Mouse (Mus musculus) neural tube, embryonic 15.5 days (tissue): ENCODE results near the gene Ptpn14. TPM values are rescaled to one million over a fixed set of nuclear protein-coding genes. Genes with fewer than 3 reads are reported as not detected.
A peak's percentile ranks its signal among the peaks of the same experiment; 100 is the strongest.

Source experiments
- ATAC-seq: fragments of 200-750 bp; cut with Nextera tagmentation; 2 replicates; pipeline ENCODE4 v1.8.0; 2017; ENCODE audit warnings: mild to moderate bottlenecking, moderate TSS enrichment, moderate library complexity; ENCODE audit not compliant: low FRiP score
- H3K27ac ChIP-seq: fragments of 300-500 bp; sonication (generic); replicated peaks from 2 replicates; pipeline ENCODE4 v1.5.1; 2015; ENCODE audit warnings: mild to moderate bottlenecking, inconsistent platforms
- H3K27me3 ChIP-seq: fragments of 300-500 bp; sonication (generic); replicated peaks from 2 replicates; pipeline ENCODE4 v1.6.1; 2015; ENCODE audit warnings: inconsistent platforms
- H3K36me3 ChIP-seq: fragments of 300-500 bp; sonication (generic); 2 replicates; pipeline ENCODE4 v1.6.1; 2015; ENCODE audit warnings: inconsistent platforms
- H3K4me1 ChIP-seq: fragments of 300-500 bp; sonication (generic); 2 replicates; pipeline ENCODE4 v1.6.1; 2015; ENCODE audit warnings: inconsistent platforms
- H3K4me2 ChIP-seq: fragments of 300-500 bp; sonication (generic); 2 replicates; pipeline ENCODE4 v1.6.1; 2015; ENCODE audit warnings: inconsistent platforms, mild to moderate bottlenecking, moderate library complexity
- H3K4me3 ChIP-seq: fragments of 300-500 bp; sonication (generic); replicated peaks from 2 replicates; pipeline ENCODE4 v1.5.1; 2015; ENCODE audit warnings: mild to moderate bottlenecking, inconsistent platforms
- H3K9ac ChIP-seq: fragments of 300-500 bp; sonication (generic); replicated peaks from 2 replicates; pipeline ENCODE4 v1.6.1; 2015; ENCODE audit warnings: mild to moderate bottlenecking, inconsistent platforms
- H3K9me3 ChIP-seq: fragments of 300-500 bp; sonication (generic); replicated peaks from 2 replicates; pipeline ENCODE4 v1.6.1; 2016; ENCODE audit warnings: inconsistent platforms
- WGBS: fragments of 180-500 bp; shearing (Covaris S2); methylation state at CpG from one replicate; pipeline ENCODE4 v1.1.7; 2015; ENCODE audit warnings: mixed read lengths; 5-methylcytosine and 5-hydroxymethylcytosine counted together
- polyA plus RNA-seq: library from polyadenylated mRNA; unstranded; fragments of >200 nt; fragmentation: Nextera tagmentation; extraction: Ambion mirVana; gene quantifications from 2 replicates; pipeline ENCODE4 v1.2.1, GENCODE M21; 2015

Gene Ptpn14
- polyA plus RNA-seq, 1 experiment from 2014 or later = 1.4 TPM

- H3K9ac ChIP-seq = no peak overlapping the region
- 0 out of 2 replicates have a peak, but pooled peaks cover under 1% of the 10 kb centered on the region for H3K4me1 ChIP-seq
- H3K9me3 ChIP-seq = no peaks in the 10 kb centered on the region
- H3K4me2 ChIP-seq = no peak overlapping the region
- WGBS = 78% methylated on average over 10 of the region's 10 CpGs
- peaks cover 20% of the 10 kb centered on the region for H3K36me3 ChIP-seq
- H3K4me3 ChIP-seq = no peak overlapping the region
- no peaks in the 10 kb centered on the region for H3K27me3 ChIP-seq
- H3K27ac ChIP-seq = no peak overlapping the region
- no peak for ATAC-seq
These were observed 160.7 kb downstream of the Ptpn14 start for GRCm38 (mm10) chr1:189888749-189889148.

GRCm38 (mm10) chr1:189894191-189894590 is 166.1 kb downstream of the Ptpn14 start:
- 0 out of 2 replicates have a peak, but pooled peaks cover 7% of the 10 kb centered on the region for H3K4me1 ChIP-seq
- H3K4me2 ChIP-seq = no peak overlapping the region
- ATAC-seq = no peak
- peaks cover 33% of the 10 kb centered on the region for H3K36me3 ChIP-seq
- no peak overlapping the region for H3K9ac ChIP-seq
- H3K27me3 ChIP-seq = no peaks in the 10 kb centered on the region
- no peaks in the 10 kb centered on the region for H3K9me3 ChIP-seq
- H3K4me3 ChIP-seq = no peak overlapping the region
- no peak overlapping the region; the same call in 1 of the 2 replicates for H3K27ac ChIP-seq
- 57% methylated on average over 9 of the region's 9 CpGs for WGBS

- Histone ChIP-seq H3K4me2 (no peak overlapping the region), H3K27ac (no peak overlapping the region), H3K36me3 (peaks cover 28% of the 10 kb centered on the region), H3K4me3 (no peak overlapping the region), H3K4me1 (0 out of 2 replicates have a peak, but pooled peaks cover 7% of the 10 kb centered on the region), H3K27me3 (no peaks in the 10 kb centered on the region), H3K9ac (no peak overlapping the region), H3K9me3 (no peaks in the 10 kb centered on the region)
- no peak for ATAC-seq
- WGBS = 46% methylated on average over 9 of the region's 9 CpGs
These were observed 169.8 kb downstream of the Ptpn14 start for GRCm38 (mm10) chr1:189897861-189898260.

GRCm38 (mm10) chr1:189898708-189899107 is 170.6 kb downstream of the Ptpn14 start:
- no peak for ATAC-seq
- no peak overlapping the region for H3K27ac ChIP-seq
- H3K27me3 ChIP-seq = no peaks in the 10 kb centered on the region
- no peak overlapping the region for H3K9ac ChIP-seq
- H3K4me3 ChIP-seq = no peak overlapping the region
- peaks cover 20% of the 10 kb centered on the region for H3K36me3 ChIP-seq
- no peak overlapping the region for H3K4me2 ChIP-seq
- 0 out of 2 replicates have a peak, but pooled peaks cover 7% of the 10 kb centered on the region for H3K4me1 ChIP-seq
- no peaks in the 10 kb centered on the region for H3K9me3 ChIP-seq
- 88% methylated on average over 13 of the region's 13 CpGs for WGBS

GRCm38 (mm10) chr1:189899526-189899925 is 171.5 kb downstream of the Ptpn14 start:
- H3K4me1 ChIP-seq = 0 out of 2 replicates have a peak, but pooled peaks cover 1% of the 10 kb centered on the region
- no peak for ATAC-seq
- no peak overlapping the region for H3K4me2 ChIP-seq
- H3K27ac ChIP-seq = no peak overlapping the region
- no peaks in the 10 kb centered on the region for H3K9me3 ChIP-seq
- H3K27me3 ChIP-seq = no peaks in the 10 kb centered on the region
- 92% methylated on average over 6 of the region's 6 CpGs for WGBS
- H3K4me3 ChIP-seq = no peak overlapping the region
- 0 out of 2 replicates have a peak overlapping the region, but pooled peaks have one; percentile 5 for H3K9ac ChIP-seq
- H3K36me3 ChIP-seq = peaks cover 19% of the 10 kb centered on the region

GRCm38 (mm10) chr1:189902413-189902812 is 174.3 kb downstream of the Ptpn14 start:
- Histone ChIP-seq H3K9ac (no peak overlapping the region), H3K36me3 (no peaks in the 10 kb centered on the region), H3K4me1 (no peaks in the 10 kb centered on the region), H3K27ac (no peak overlapping the region), H3K4me3 (no peak overlapping the region), H3K27me3 (no peaks in the 10 kb centered on the region), H3K9me3 (no peaks in the 10 kb centered on the region), H3K4me2 (no peak overlapping the region)
- 62% methylated on average over 9 of the region's 9 CpGs for WGBS
- no peak for ATAC-seq

- Histone ChIP-seq H3K4me3 (no peak overlapping the region), H3K27ac (no peak overlapping the region), H3K9me3 (no peaks in the 10 kb centered on the region), H3K36me3 (peaks cover under 1% of the 10 kb centered on the region; the same call in 1 of the 2 replicates), H3K27me3 (no peaks in the 10 kb centered on the region), H3K9ac (no peak overlapping the region), H3K4me1 (no peaks in the 10 kb centered on the region), H3K4me2 (no peak overlapping the region)
- ATAC-seq = no peak
- 64% methylated on average over 11 of the region's 11 CpGs for WGBS
These were observed 175.1 kb downstream of the Ptpn14 start for GRCm38 (mm10) chr1:189903169-189903568.

GRCm38 (mm10) chr1:189910685-189911345 is 182.7 kb downstream of the Ptpn14 start:
- Histone ChIP-seq H3K27ac (no peak overlapping the region), H3K4me2 (no peak overlapping the region), H3K27me3 (no peaks in the 10 kb centered on the region), H3K9ac (no peak overlapping the region), H3K36me3 (peaks cover 7% of the 10 kb centered on the region; the same call in 1 of the 2 replicates), H3K4me1 (no peaks in the 10 kb centered on the region), H3K9me3 (no peaks in the 10 kb centered on the region), H3K4me3 (no peak overlapping the region)
- WGBS = 74% methylated on average over 13 of the region's 13 CpGs
- no peak for ATAC-seq

- Histone ChIP-seq H3K4me3 (no peak overlapping the region), H3K27me3 (no peaks in the 10 kb centered on the region), H3K27ac (no peak overlapping the region), H3K4me1 (peaks cover 5% of the 10 kb centered on the region; the same call in 1 of the 2 replicates), H3K36me3 (peaks cover 5% of the 10 kb centered on the region; the same call in 1 of the 2 replicates), H3K9ac (no peak overlapping the region), H3K4me2 (no peak overlapping the region), H3K9me3 (no peaks in the 10 kb centered on the region)
- ATAC-seq = no peak
- 93% methylated on average over 21 of the region's 21 CpGs for WGBS
These were observed 185.2 kb downstream of the Ptpn14 start for GRCm38 (mm10) chr1:189913093-189913760.

- H3K9ac ChIP-seq = no peak overlapping the region
- no peaks in the 10 kb centered on the region for H3K9me3 ChIP-seq
- no peak overlapping the region for H3K27ac ChIP-seq
- ATAC-seq = no peak
- H3K36me3 ChIP-seq = no peaks in the 10 kb centered on the region; the same call in 1 of the 2 replicates
- H3K4me1 ChIP-seq = peaks cover 25% of the 10 kb centered on the region
- WGBS = 30% methylated on average over 10 of the region's 10 CpGs
- H3K4me2 ChIP-seq = no peak overlapping the region
- no peaks in the 10 kb centered on the region for H3K27me3 ChIP-seq
- no peak overlapping the region for H3K4me3 ChIP-seq
These were observed 188.5 kb downstream of the Ptpn14 start for GRCm38 (mm10) chr1:189916422-189917125.

- no peak for ATAC-seq
- Histone ChIP-seq H3K36me3 (no peaks in the 10 kb centered on the region; the same call in 1 of the 2 replicates), H3K4me3 (no peak overlapping the region), H3K4me2 (no peak overlapping the region), H3K9me3 (no peaks in the 10 kb centered on the region), H3K27me3 (no peaks in the 10 kb centered on the region), H3K27ac (no peak overlapping the region), H3K4me1 (peaks cover 26% of the 10 kb centered on the region), H3K9ac (no peak overlapping the region)
- 41% methylated on average over 4 of the region's 4 CpGs for WGBS
These were observed 189.0 kb downstream of the Ptpn14 start for GRCm38 (mm10) chr1:189917126-189917500.
